Mouse (Mus musculus) liver, embryonic 13.5 days (tissue): Measurements from ENCODE around the gene Rab39. TPM values are rescaled to one million over a fixed set of nuclear protein-coding genes. Genes with fewer than 3 reads are reported as not detected.

ENCODE experiments used
- ATAC-seq: fragments of 200-750 bp; cut with Nextera tagmentation; 2 replicates; pipeline ENCODE4 v1.8.0; 2017; ENCODE audit warnings: low read depth, mild to moderate bottlenecking, moderate number of reproducible peaks, moderate library complexity
- DNase-seq: peaks from one replicate; pipeline ENCODE4 v3.0.0; 2022
- H3K27ac ChIP-seq: fragments of 300-500 bp; sonication (generic); 2 replicates; pipeline ENCODE4 v1.5.1; 2015; ENCODE audit warnings: moderate library complexity, mild to moderate bottlenecking, inconsistent platforms
- H3K27me3 ChIP-seq: fragments of 300-500 bp; sonication (generic); 2 replicates; pipeline ENCODE4 v1.6.1; 2015; ENCODE audit warnings: mild to moderate bottlenecking, inconsistent platforms
- H3K36me3 ChIP-seq: fragments of 300-500 bp; sonication (generic); 2 replicates; pipeline ENCODE4 v1.6.1; 2015; ENCODE audit warnings: mild to moderate bottlenecking, inconsistent platforms
- H3K4me1 ChIP-seq: fragments of 300-500 bp; sonication (generic); replicated peaks from 2 replicates; pipeline ENCODE4 v1.6.1; 2015; ENCODE audit warnings: inconsistent platforms
- H3K4me2 ChIP-seq: fragments of 300-500 bp; sonication (generic); 2 replicates; pipeline ENCODE4 v1.6.1; 2015; ENCODE audit warnings: inconsistent platforms, mild to moderate bottlenecking, moderate library complexity
- H3K4me3 ChIP-seq: fragments of 300-500 bp; sonication (generic); replicated peaks from 2 replicates; pipeline ENCODE4 v1.5.1; 2015; ENCODE audit warnings: mild to moderate bottlenecking, inconsistent platforms
- H3K9ac ChIP-seq: fragments of 300-500 bp; sonication (generic); 2 replicates; pipeline ENCODE4 v1.6.1; 2015; ENCODE audit warnings: mild to moderate bottlenecking, inconsistent platforms
- H3K9me3 ChIP-seq: fragments of 300-500 bp; sonication (generic); replicated peaks from 2 replicates; pipeline ENCODE4 v1.6.1; 2016; ENCODE audit warnings: inconsistent platforms
- WGBS: fragments of 180-500 bp; shearing (Covaris S2); methylation state at CpG from one replicate; pipeline ENCODE4 v1.1.7; 2015; ENCODE audit not compliant: insufficient replicate concordance; 5-methylcytosine and 5-hydroxymethylcytosine counted together
- polyA plus RNA-seq: library from polyadenylated mRNA; unstranded; fragments of >200 nt; fragmentation: Nextera tagmentation; extraction: Ambion mirVana; gene quantifications from 2 replicates; pipeline ENCODE4 v1.2.1, GENCODE M21; 2015

Gene Rab39
- 0.44 and 0.70 TPM in 2 replicates for polyA plus RNA-seq

DNA sequence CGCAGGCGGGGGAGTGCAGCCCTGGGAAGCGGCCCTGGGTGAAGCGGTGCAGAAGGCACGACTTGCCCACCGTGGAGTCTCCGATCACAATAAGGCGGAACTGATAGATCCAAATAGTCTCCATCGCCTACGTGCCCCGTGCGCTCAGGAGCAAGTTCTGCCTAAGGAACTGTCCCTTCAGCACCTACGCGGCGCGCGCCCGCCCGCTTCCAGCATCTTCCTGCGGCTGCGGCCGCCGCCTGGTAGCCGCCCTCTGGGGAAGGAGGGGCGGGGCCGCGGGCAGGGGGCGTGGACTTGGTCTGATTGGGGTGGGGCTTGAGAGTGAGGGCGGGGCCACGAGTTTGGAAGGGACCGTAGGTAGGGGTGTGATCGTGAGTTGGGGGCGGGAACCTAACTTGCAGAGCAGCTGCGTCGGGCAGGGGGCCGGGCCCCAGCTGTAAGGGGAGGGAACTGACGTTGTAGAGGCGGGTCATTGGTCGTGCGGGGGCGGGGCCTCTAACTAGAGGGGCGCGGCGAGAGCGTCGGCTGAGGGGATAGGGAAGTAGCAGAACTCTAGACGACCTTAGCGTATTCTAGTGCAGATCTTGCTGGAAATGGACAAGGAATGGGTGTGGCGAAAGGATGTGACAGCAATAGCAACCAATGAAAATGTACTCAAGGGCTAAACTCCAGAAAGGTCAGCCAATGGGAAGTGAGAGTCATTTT is at the start of gene Rab39:
Gene Rab39, minus strand, starts transcription at position 241 of the 705 bp plus-strand sequence.
- H3K9ac ChIP-seq: no peak within 1 kb of the TSS
- peak within 1 kb of the TSS; percentile 73 for H3K4me2 ChIP-seq
- no peaks in the 10 kb centered on the region for H3K36me3 ChIP-seq
- DNase-seq (peak; percentile 74), ATAC-seq (peak; percentile 89)
- H3K4me3 ChIP-seq: peak within 1 kb of the TSS; percentile 51
- WGBS: under 1% methylated on average over 49 of the region's 49 CpGs
- H3K9me3 ChIP-seq: no peaks in the 10 kb centered on the region
- H3K4me1 ChIP-seq: peaks cover 13% of the 10 kb centered on the region
- no peak within 1 kb of the TSS for H3K27ac ChIP-seq
- H3K27me3 ChIP-seq: peaks cover 14% of the 10 kb centered on the region

DNA sequence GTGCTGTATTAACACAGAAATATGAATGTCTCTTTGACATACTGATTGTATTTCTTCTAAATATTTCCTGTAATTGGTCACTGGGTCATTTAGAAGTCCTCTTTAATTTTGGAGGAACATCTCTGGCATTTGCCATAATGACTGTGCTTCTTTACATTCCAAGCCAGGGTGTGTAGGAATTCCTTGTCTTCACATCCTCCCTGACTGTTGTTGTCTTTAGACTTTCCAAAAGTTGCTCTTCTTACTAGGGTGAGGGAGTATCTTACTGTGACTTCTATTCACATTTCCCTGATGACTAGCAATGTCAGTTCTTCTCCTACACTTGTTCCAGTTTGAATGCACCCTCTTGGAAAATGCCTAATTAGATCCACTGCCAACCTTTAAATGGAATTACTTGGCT is 48.8 kb upstream of the Rab39 start:
- H3K27me3 ChIP-seq: peaks cover 3% of the 10 kb centered on the region; the same call in 1 of the 2 replicates
- ATAC-seq (no peak), DNase-seq (no peak)
- H3K9ac ChIP-seq: no peak overlapping the region
- no peak overlapping the region for H3K4me3 ChIP-seq
- H3K4me2 ChIP-seq: no peak overlapping the region
- H3K4me1 ChIP-seq: no peaks in the 10 kb centered on the region
- H3K36me3 ChIP-seq: no peaks in the 10 kb centered on the region
- no peaks in the 10 kb centered on the region for H3K9me3 ChIP-seq
- H3K27ac ChIP-seq: no peak overlapping the region

DNA sequence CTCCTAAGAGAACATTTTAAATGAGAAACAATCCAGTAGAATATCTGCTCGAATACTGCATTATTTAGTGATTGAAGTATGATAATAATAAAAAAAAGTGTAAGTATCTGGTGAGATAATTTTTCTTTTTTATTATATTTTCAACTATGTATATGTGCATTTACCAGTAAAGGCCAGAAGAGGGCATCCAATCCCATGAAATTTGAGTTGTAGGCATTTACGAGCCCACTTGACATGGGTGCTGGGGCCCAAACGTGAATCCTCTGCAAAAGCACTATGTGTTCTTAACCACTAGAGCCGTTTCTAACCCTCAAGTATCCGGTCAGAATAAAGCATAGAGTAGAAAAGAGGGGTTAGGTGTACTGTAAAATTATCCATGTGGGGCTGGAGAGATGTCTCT is 44.9 kb upstream of the Rab39 start:
- H3K4me3 ChIP-seq: no peak overlapping the region
- no peaks in the 10 kb centered on the region for H3K27me3 ChIP-seq
- no peaks in the 10 kb centered on the region for H3K4me1 ChIP-seq

DNA sequence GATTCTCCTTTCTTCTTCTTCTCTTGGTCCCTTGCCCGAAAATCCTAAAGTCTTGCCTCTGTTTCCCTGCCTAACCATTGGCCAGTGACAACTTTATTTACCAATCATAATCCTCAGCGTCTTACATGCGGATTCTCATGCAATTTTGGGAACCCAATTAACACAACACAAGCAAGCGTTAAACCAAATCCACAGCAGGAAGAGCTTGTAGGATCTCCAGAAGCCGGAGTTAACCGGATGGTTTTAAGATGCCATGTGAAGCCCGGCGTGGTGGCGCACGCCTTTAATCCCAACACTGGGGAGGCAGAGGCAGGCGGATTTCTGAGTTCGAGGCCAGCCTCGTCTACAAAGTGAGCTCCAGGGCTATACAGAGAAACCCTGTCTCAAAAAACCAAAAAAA is 44.4 kb upstream of the Rab39 start:
- Histone ChIP-seq H3K27me3 (no peaks in the 10 kb centered on the region), H3K36me3 (no peaks in the 10 kb centered on the region), H3K27ac (no peak overlapping the region), H3K9ac (no peak overlapping the region), H3K4me1 (no peaks in the 10 kb centered on the region), H3K4me2 (no peak overlapping the region), H3K9me3 (no peaks in the 10 kb centered on the region), H3K4me3 (no peak overlapping the region)
- ATAC-seq (no peak), DNase-seq (no peak)
- WGBS: 69% methylated on average over 13 of the region's 13 CpGs

More for the DNA sequence above, 44.9 kb upstream of the Rab39 start:
- DNase-seq (no peak), ATAC-seq (no peak)
- no peak overlapping the region for H3K9ac ChIP-seq
- no peak overlapping the region for H3K27ac ChIP-seq
- no peaks in the 10 kb centered on the region for H3K9me3 ChIP-seq
- WGBS: 23% methylated on average over 5 of the region's 5 CpGs
- H3K4me2 ChIP-seq: no peak overlapping the region
- H3K36me3 ChIP-seq: no peaks in the 10 kb centered on the region

DNA sequence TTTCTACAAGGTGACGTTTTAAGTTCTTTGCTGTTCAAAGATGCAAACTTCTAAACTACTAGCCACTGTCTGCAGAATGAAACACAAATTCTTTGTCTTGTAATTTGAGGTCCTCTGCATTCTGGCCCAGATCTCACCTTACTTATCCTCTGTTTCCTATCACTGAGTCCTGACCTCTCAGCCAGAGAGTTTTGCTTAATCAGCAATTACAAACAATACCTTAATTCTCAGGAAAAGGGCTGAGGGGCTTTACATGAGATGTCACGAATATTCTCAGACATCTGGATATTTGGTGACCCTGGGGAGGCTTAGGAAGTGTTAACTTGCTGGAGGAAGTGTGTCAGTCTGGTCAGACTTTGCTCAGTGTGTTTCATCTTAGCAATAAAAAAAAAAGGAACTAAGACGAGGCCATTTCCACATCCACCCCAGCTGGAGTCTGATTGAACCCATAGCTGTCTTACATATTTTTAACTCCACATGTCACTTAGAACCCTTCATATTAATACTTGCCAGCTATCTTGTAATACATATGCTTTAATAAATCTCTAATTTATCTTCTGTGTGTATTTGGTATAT is 34.9 kb upstream of the Rab39 start:
- Histone ChIP-seq H3K9ac (no peak overlapping the region), H3K27me3 (no peaks in the 10 kb centered on the region), H3K4me3 (no peak overlapping the region), H3K4me1 (no peaks in the 10 kb centered on the region), H3K9me3 (no peaks in the 10 kb centered on the region), H3K4me2 (no peak overlapping the region), H3K36me3 (no peaks in the 10 kb centered on the region), H3K27ac (no peak overlapping the region)
- DNase-seq (no peak), ATAC-seq (no peak)
- WGBS: 20% methylated on average over 3 of the region's 3 CpGs

DNA sequence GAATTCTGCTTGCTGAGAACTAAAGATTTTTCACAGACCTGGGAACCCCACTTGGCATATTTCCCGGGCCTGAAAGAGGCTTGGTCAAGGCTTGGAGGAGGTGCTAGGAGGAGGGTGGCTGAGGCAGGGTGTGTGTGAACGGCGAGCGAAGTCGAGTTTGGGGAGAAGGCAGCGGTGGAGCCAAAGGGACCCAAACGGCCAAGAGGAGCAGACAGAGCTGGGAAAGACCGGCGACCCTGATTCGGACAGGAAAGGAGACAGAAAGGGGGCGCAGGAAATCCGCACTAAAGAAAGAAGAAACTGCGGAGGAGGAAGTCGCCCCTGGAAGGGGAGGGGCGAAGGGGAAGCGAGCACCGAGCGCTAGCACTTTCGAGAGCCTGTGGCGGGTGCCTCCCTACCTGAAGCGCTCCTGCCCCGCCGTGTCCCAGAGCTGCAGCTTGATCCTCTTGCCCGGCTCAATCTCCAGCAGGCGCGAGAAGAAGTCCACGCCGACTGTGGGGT is 491 bp downstream of the Rab39 start:
- ATAC-seq (no peak; the same call in 1 of the 2 replicates), DNase-seq (no peak)
- Histone ChIP-seq H3K27me3 (peaks cover 14% of the 10 kb centered on the region), H3K9ac (no peak overlapping the region), H3K4me1 (peaks cover 13% of the 10 kb centered on the region), H3K4me2 (peak overlapping the region; percentile 73), H3K27ac (no peak overlapping the region), H3K4me3 (peak overlapping the region; percentile 51), H3K36me3 (no peaks in the 10 kb centered on the region), H3K9me3 (no peaks in the 10 kb centered on the region)
- WGBS: under 1% methylated on average over 28 of the region's 28 CpGs

DNA sequence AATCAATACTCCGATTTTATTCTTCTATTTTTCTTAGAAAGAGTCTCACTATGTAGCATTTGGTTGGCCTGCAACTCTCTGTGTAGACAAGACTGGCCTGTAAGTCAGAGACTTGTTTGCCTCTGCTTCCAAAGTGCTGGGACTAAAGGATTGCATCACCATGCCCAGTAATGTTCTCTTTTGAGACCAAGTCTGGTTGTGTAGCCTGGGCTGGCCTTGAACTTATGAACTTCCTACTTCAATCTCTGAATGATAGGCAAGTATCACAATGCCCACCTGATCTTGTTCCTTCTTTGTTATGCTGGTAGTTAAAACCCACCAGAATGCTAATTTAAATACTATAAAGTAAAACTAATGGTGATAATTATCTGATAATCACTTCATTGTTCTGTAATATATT is 3.0 kb downstream of the Rab39 start:
- ATAC-seq (no peak), DNase-seq (no peak)
- WGBS: 54% methylated on average over 1 of the region's 1 CpGs
- peaks cover 13% of the 10 kb centered on the region for H3K4me1 ChIP-seq
- H3K9ac ChIP-seq: no peak overlapping the region
- H3K27me3 ChIP-seq: peaks cover 14% of the 10 kb centered on the region
- H3K4me2 ChIP-seq: no peak overlapping the region
- no peaks in the 10 kb centered on the region for H3K9me3 ChIP-seq
- no peaks in the 10 kb centered on the region for H3K36me3 ChIP-seq
- no peak overlapping the region for H3K4me3 ChIP-seq
- no peak overlapping the region for H3K27ac ChIP-seq

DNA sequence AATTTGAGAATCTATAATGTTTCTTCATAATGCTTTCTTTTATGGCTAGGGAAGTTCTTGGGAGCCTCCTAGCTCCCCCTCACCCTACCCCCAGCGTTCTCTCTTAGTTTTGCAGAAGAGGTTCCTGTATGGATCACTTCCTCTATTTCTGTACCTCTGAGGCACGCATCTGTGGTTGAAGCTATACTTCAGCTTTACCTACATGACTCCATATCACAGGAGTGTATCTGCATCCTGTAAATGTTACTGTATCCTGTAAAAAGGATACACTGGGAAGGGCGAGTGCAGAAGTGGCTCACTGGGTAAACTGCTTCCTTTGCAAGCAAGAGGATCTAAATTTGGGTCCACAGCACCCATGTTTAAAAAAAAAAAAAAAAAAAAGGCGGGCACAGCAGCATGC is 5.5 kb downstream of the Rab39 start:
- H3K9ac ChIP-seq: no peak overlapping the region
- H3K4me2 ChIP-seq: no peak overlapping the region
- no peak overlapping the region for H3K4me3 ChIP-seq
- H3K27me3 ChIP-seq: peaks cover 6% of the 10 kb centered on the region
- no peaks in the 10 kb centered on the region for H3K36me3 ChIP-seq
- DNase-seq: no peak
- whole genome bisulfite sequencing: 16% methylated on average over 4 of the region's 4 CpGs
- no peak for ATAC-seq
- no peaks in the 10 kb centered on the region for H3K9me3 ChIP-seq
- peaks cover 4% of the 10 kb centered on the region for H3K4me1 ChIP-seq
- H3K27ac ChIP-seq: no peak overlapping the region

DNA sequence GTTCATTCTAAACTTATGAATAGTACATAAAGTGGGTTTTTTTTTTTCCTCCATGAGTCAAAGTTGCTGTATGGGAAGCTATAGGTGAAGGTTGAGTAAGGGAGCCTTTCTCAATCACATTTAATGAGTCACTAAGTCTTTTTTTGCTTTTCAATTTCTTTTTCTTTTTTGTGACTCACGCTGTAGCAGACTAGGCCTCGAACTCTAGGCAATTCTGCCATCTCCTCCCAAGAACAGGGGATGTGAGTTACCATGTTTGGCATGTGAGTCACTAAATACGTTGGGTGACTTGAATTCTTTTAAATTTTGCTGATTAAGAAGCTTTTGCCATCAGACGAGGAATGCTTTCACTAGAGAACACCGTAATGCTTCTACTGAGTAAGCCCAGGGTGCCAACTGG is 10.2 kb downstream of the Rab39 start:
- 71% methylated on average over 5 of the region's 5 CpGs for WGBS
- Histone ChIP-seq H3K4me1 (no peaks in the 10 kb centered on the region), H3K9ac (no peak overlapping the region), H3K27ac (no peak overlapping the region), H3K36me3 (no peaks in the 10 kb centered on the region), H3K27me3 (no peaks in the 10 kb centered on the region), H3K4me3 (no peak overlapping the region), H3K9me3 (no peaks in the 10 kb centered on the region), H3K4me2 (no peak overlapping the region)
- no peak for ATAC-seq
- no peak for DNase-seq

DNA sequence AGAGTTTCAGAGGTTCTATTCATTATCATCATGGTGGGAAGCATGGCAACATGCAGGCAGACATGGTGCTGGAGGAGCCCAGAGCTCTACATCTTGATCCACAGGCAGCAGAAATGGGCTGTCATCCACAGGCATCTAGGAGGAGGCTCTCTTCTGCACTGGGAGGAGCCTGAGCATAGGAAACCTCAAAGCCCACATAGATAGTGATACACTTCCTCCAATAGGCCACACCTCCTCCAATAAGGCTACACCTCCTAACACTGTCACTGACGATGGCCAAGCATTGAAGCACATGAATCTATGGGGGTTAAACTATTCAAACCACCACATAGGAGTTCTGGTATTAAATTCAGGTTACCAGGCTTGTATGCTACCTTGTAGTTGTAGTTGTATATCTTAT is 12.3 kb downstream of the Rab39 start:
- Histone ChIP-seq H3K36me3 (no peaks in the 10 kb centered on the region), H3K4me2 (no peak overlapping the region), H3K27me3 (no peaks in the 10 kb centered on the region), H3K4me1 (no peaks in the 10 kb centered on the region), H3K9me3 (no peaks in the 10 kb centered on the region), H3K27ac (no peak overlapping the region), H3K9ac (no peak overlapping the region), H3K4me3 (no peak overlapping the region)
- no peak; the same call in 1 of the 2 replicates for ATAC-seq
- DNase-seq: no peak
- WGBS: 0% methylated on average over 1 of the region's 1 CpGs

DNA sequence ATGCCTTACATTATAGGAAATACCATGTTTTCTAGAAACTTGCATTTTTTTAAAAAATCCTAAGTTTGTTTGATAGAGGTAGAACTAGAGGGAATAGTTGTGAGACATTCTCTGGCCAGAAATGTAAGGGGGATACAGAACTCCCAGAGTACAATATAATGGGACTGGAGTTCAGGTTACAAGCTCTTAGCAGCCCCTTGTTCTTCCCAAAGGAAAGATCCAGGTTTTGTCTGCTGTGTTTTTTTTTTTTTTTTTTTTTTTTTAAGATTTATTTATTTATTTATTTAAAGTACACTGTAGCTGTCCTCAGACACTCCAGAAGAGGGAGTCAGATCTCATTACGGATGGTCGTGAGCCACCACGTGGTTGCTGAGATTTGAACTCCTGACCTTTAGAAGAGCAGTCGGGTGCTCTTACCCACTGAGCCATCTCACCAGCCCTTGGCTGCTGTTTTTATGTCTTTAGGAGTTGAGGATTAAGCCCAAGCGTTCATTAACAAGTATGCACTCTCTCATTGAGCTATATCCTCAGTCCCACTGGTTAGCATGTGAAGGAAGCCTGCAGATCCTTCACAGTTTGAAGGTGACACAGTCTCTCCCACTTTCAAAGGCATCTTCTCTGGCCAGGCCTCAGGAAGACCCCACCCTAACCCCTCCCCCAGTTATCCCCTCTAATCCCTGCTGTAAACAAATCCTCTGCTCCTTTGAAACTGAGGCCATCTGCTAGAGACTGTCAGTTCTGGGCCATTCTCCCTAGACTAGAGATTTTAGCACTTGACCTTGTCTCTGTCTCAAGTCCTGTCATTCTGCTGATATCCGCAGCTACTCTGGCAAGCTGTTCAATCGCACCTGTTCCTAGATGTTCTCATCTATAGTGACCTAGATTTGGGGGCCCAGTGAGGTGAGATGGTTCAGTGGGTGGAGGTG is 14.0 kb downstream of the Rab39 start:
- H3K4me1 ChIP-seq: no peaks in the 10 kb centered on the region
- H3K4me2 ChIP-seq: no peak overlapping the region
- ATAC-seq (no peak), DNase-seq (no peak)
- H3K27me3 ChIP-seq: no peaks in the 10 kb centered on the region
- H3K36me3 ChIP-seq: no peaks in the 10 kb centered on the region
- H3K9ac ChIP-seq: no peak overlapping the region
- H3K9me3 ChIP-seq: no peaks in the 10 kb centered on the region
- H3K4me3 ChIP-seq: no peak overlapping the region
- H3K27ac ChIP-seq: no peak overlapping the region
- WGBS: 37% methylated on average over 7 of the region's 7 CpGs
